Mouse (Mus musculus): ENCODE measurements at regions not wholly inside any gene's neighbourhood (a gene's known extent, or its start where the extent isn't known, plus 50 kb on each side); places are given as distances from the start of the nearest gene placed in this dataset.
"Not testable (repeated sequence)": the region's sequence is repeated elsewhere in the genome, so short reads cannot be mapped to it uniquely, and the experiment has no call there.

- intact Hi-C loops (cut with DNase I) = no loop called here
- DNase-seq = peak; percentile 27 to 31
Observed at GRCm38 (mm10) chr11:28993270-28993847, 137.2 kb upstream of the Pnpt1 start.

- intact Hi-C loops (cut with DNase I) = no loop called here
- no peak for DNase-seq
Observed at GRCm38 (mm10) chr11:28998314-28999106, 132.0 kb upstream of the Pnpt1 start.

- no peak for DNase-seq
- intact Hi-C loops (cut with DNase I) = no loop called here
Observed at GRCm38 (mm10) chr11:28999196-28999595, 131.3 kb upstream of the Pnpt1 start.

GRCm38 (mm10) chr11:28999620-29000019, 130.9 kb upstream of the Pnpt1 start:
- intact Hi-C loops (cut with DNase I) = no loop called here

GRCm38 (mm10) chr11:29000212-29000611, 130.3 kb upstream of the Pnpt1 start:
- intact Hi-C loops (cut with DNase I) = no loop called here
- DNase-seq = no peak

More at GRCm38 (mm10) chr11:28999620-29000019, 130.9 kb upstream of the Pnpt1 start:
- DNase-seq = no peak

GRCm38 (mm10) chr11:29017406-29017805, 113.1 kb upstream of the Pnpt1 start:
- DNase-seq = no peak
- intact Hi-C loops (cut with DNase I) = no loop called here

- DNase-seq = no peak
- intact Hi-C loops (cut with DNase I) = loop anchor here (5.0 kb wide), 1 partner anchor 234 kb away; no protein-coding TSS in a partner anchor
Observed at GRCm38 (mm10) chr11:29040817-29041216, 89.7 kb upstream of the Pnpt1 start.

- intact Hi-C loops (cut with DNase I); DNase-seq: not testable (repeated sequence)
Observed at GRCm38 (mm10) chr11:29047985-29048610, 82.4 kb upstream of the Pnpt1 start.

GRCm38 (mm10) chr11:29052625-29053024, 77.9 kb upstream of the Pnpt1 start:
- intact Hi-C loops (cut with DNase I) = no loop called here
- DNase-seq = no peak

GRCm38 (mm10) chr11:29069586-29069985, 61.0 kb upstream of the Pnpt1 start:
- intact Hi-C loops (cut with DNase I); DNase-seq: not testable (repeated sequence)

GRCm38 (mm10) chr11:29072231-29072630, 58.3 kb upstream of the Pnpt1 start:
- intact Hi-C loops (cut with DNase I) = no loop called here
- no peak for DNase-seq

All from heart, postnatal 36 days (tissue).